Mouse (Mus musculus) layer of hippocampus, adult 8-10 months (tissue): Measurements from ENCODE around the gene Arl4c. TPM values are rescaled to one million over a fixed set of nuclear protein-coding genes. Genes with fewer than 3 reads are reported as not detected.

ENCODE experiments used
- DNase-seq, 2 experiments: peaks; one replicate each; pipeline ENCODE4 v3.0.0; 2022; ENCODE audit warnings: low spot score in 2 of 2
- total RNA-seq, 4 experiments: library from RNA; stranded (reverse); gene quantifications; 2 replicates each; pipeline ENCODE4 v1.2.4; 2022

The Arl4c gene
- total RNA-seq: 10 to 100 TPM; 31.3 to 41.3 (median 34.3) TPM

DNA sequence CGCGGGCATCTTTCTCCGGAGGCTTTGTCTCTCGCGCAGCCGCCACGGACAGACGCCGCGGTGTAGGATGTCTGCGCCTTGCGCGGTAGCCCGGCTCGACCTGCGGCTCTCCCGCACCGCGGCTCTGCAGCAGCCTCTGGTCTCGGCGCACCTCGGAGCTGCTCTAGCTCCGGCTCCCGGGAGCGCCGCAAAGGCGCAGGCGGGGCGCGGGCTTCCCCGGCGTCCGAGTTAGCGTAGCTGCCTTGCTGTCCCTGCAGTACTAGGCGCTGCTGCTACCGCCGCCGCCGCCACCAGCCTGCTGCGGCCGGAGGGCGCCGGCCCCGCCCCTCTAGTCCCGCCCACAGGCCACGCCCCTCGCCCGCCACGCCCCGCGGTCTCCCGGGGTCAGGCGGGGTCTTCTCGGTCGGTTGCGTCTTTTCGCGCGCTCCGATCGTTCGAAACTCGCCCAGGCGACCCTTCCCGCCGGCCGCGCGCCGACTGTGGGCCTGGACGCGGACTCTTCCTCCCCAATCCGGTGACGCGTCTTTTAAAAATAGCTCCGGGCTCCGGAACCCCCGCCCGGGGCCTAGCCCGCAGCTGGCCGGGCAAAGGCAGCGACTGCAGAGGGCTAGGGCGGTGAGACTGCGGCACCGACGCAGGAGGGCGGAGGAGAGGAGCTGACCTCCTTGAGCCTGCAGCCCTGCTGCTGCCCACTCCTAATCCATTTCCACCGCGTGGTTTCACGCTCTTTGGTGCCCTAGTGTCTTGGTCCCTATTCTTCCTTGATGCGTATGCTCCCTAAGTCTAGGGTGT lies at the start of gene Arl4c:
Gene Arl4c, minus strand, starts transcription at position 352 of the 792 bp plus-strand sequence.
- DNase-seq: peak; percentile 42 to 72

GRCm38 (mm10) chr1:88751332-88751731 lies 49.3 kb upstream of the Arl4c start:
- DNase-seq: no peak

GRCm38 (mm10) chr1:88750576-88750975 lies 48.6 kb upstream of the Arl4c start:
- no peak for DNase-seq

GRCm38 (mm10) chr1:88750126-88750525 lies 48.1 kb upstream of the Arl4c start:
- no peak for DNase-seq

- no peak for DNase-seq
Measured at GRCm38 (mm10) chr1:88749106-88749505, 47.1 kb upstream of the Arl4c start.

- peak; percentile 75 to 87 for DNase-seq
Measured at GRCm38 (mm10) chr1:88745256-88745655, 43.2 kb upstream of the Arl4c start.

DNA sequence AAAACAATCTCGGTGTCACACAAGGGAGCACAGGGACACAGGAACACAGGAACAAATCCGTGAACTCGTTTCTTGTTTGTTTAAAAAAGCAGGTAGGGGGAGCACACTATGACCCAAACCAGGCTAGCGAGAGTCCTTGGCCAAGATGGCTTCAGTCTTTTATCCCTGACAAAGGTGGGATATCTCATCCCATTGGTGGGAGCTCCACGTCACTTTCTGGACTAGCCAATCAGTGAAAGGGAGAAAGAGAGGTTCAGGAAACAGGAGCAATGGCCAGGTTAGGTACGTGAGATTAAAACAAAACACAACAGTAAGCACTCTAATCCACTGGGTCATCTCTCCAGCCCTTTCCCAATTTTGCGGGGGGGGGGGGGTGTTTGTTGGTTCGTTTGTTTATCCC lies 42.2 kb upstream of the Arl4c start:
- no peak for DNase-seq

GRCm38 (mm10) chr1:88742372-88742771 lies 40.4 kb upstream of the Arl4c start:
- peak in 1 of 2 experiments; percentile 53 for DNase-seq

DNA sequence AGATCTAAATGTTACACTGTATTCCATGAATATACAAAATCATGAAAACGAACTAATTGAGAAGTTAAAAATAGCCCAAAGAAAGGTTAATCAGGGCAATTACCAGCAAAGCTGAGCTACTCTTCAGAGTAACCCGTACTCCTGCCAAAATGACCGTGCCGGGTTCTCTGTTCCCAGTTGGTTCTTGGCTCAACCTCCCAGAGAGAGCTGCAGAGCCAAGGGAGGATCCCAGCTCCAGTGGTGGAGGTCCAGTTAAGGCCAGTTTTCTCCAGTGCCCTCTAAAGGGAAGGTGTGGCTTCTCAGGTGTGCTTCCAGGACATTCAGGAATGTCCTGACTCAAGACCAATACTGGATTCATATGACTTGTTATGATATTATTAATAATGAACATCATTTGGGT lies 37.5 kb upstream of the Arl4c start:
- DNase-seq: no peak

DNA sequence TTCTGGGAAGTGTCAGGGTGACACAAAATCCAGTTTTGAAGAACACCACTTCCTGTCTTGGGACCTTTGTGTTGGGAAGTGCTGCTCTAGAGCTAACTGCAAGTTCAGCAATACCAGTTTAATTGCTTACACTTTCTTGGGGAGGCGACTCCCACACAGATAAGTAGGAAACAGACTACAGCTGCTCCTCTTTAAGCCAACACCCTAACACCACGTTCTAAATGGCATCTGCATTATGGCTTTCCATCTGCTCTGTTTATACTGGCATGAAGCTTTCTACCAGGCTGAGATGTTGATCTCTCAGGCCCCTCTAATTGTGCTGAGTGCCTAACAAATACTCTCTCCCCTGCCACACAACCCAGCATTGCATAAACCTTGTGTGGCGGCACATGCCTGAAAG lies 36.9 kb upstream of the Arl4c start:
- DNase-seq: no peak

DNA sequence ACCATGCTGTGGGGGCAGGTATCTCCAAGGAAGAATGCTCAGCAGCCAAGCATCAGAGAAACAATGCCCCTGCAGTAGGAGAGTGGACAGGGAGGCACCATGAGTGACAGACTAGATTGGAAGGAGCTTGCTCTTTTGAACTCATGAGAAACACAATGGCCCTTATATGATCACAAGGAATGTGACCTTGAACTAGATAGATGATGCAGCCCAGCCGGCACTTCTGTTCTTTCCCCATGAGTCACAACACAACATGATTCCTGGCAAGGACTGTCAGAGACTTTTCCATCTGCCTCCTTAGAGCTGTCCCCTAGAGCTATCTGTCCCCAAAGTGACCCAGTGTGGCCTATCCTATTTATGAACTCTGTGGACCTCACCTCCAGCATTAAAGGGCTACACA lies 27.5 kb upstream of the Arl4c start:
- DNase-seq: no peak

GRCm38 (mm10) chr1:88727369-88727768 lies 25.3 kb upstream of the Arl4c start:
- DNase-seq: no peak

GRCm38 (mm10) chr1:88725716-88726115 lies 23.7 kb upstream of the Arl4c start:
- no peak for DNase-seq

- no peak for DNase-seq
Measured at GRCm38 (mm10) chr1:88720626-88721229, 18.7 kb upstream of the Arl4c start.

GRCm38 (mm10) chr1:88718563-88718962 lies 16.5 kb upstream of the Arl4c start:
- no peak for DNase-seq

DNA sequence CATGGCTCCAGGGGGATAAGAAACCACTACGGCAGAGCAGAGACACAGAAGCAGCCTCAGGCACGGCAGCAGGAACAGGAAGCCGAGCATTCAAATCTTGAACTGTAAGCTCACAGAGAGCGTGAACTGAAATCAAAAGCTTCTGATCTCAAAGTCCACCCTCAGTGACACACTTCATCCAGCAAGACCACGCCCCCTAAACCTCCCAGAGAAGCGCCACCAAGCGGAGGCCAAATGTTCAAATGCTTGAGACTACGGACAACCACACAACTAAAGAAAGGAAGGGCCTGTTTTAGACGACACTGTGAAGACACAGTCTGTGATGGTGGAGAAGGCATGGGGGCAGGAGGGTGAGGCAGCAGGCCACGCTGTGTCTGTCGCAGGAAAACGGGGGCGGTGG lies 15.7 kb upstream of the Arl4c start:
- DNase-seq: no peak

DNA sequence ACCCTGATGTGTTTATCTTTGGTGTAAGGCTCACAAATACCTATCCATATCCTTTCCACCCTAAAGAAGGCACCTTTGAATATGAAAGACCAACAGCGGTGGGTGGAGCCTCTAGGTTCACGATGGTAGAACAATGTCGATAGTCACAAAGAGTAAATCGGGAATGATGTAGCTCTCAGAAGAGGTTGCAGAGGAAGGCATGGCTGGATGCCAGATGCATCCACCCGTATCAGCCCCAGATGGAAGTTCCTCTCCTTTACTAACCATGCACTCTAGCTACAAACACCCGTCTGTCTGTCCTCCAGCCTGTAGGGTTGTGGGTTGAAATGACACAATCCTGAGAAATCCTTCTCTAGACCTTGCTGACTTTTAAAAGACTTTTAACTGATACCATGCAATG lies 10.0 kb upstream of the Arl4c start:
- no peak for DNase-seq

- DNase-seq: no peak
Measured at GRCm38 (mm10) chr1:88708646-88709305, 6.8 kb upstream of the Arl4c start.

DNA sequence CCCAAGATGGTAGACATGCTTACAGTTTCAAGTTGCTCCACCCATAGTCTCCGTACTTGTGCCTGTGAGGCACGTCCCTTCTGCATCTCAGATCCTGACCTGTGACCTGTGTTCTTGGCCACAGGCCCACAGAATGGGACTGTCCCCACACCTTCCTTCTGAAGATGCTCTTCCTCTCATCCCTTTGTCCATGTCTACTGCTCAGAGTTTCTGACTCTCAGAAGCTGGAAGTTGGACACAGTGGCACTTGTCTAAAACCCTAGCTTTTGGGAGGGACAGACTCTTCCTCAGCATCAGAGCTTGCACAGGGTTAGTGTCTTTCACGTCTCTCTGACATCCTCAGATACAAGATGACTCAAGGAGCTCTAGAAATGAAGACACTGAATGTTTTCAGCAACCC lies 6.2 kb upstream of the Arl4c start:
- DNase-seq: no peak

DNA sequence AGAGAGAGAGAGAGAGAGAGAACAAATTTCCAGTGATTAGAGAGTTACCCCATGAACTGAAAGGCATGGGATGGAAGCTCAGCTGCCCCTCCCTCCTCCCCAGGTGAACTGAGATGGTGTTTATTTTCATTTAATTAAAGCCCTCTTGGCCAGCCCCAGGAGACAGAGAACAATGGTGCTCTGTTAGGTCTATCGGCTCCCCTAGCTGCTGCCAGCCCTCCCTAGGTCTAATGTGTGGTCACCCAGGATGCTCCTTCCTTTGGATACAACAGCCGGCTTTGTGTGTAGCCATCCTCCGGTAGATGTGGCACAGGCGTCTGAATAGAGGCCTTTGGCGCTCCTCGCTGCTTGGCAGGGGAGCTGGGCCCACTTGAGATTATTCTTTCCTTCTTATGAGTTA lies 5.5 kb upstream of the Arl4c start:
- no peak for DNase-seq

DNA sequence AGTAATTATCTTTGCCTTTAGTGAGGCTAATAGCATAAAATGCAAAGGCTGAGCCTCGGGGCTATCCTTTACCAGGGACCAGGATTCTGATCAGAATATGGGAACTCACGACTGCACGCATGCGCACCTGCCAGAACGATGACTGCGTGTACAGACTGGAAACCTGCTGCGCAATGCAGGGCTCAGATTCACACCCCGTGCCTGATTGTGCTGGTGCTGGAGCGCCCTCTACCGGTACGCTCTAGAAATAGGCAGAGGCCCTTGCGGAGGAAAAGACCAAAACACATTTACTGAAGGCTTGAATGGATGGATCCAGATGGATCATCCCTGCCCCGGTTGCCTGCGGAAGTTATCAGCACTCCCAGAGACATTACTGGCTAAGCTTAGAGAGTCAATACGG lies 3.8 kb upstream of the Arl4c start:
- peak; percentile 89 to 93 for DNase-seq

- DNase-seq: no peak
Measured at GRCm38 (mm10) chr1:88705050-88705449, 3.0 kb upstream of the Arl4c start.
